Mouse (Mus musculus): ENCODE results near the gene Heatr1. TPM values are rescaled to one million over a fixed set of nuclear protein-coding genes. Genes with fewer than 3 reads are reported as not detected.
A peak's percentile ranks its signal among the peaks of the same experiment; 100 is the strongest.

The Heatr1 gene
- 15.1 and 16.6 TPM in 2 replicates for polyA plus RNA-seq (2014; fragmentation: Nextera tagmentation; extraction: Ambion mirVana)

DNA sequence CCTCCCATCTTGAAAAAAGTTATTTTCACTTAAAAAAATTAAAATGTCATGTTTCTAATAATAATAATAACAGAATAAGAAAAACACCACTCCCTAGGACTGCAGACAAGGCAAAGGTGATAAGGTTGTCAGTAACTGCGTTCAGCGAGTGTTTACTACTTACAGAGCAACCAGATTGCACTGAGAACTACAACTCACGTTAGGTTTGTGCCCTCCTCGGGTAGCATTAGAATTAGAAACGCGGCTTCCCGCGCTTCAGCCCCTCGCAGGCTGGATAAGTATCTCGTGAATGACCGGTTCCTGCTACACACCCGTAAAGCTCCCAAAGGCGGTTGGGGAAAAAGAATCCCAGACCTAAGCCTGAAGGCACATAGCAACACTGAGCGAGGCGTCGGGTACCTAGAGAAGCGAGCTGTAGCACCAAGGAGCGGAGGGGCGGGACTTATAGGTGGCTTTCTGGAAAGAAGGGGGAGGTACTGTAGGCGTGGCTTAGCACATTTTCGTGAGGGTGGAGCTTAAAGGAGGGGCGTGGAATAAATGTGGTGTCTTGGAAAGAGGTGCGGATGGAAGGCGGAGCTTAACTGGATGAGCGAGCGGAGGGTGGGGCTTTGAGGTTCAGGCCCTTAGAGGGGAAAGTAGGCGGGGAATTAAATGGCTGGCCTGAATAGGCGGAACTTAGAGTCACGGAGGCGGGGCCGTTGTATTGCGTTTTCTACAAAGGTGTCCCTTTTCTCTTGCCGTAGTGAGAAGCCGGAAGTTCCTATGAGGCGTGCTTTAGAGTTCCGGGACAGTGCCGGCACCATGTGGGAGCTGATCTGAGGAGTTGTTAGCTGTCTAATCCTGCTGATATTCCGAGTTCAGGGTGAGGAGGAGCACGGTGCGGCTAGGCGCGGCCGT, at the start of gene Heatr1:
TSS of gene Heatr1 (plus strand) at position 419 of the 897 bp plus-strand sequence.
- Histone ChIP-seq H3K4me1 (ENCODE audit: control insufficient read depth, insufficient read depth, low read length) (peaks cover 6% of the 10 kb centered on the region; the same call in 1 of the 2 replicates), H3K36me3 (ENCODE audit: control insufficient read depth, insufficient read depth, low read length) (peaks cover 4% of the 10 kb centered on the region; the same call in 1 of the 2 replicates), H3K9ac (ENCODE audit: low read depth, low read length) (peak within 1 kb of the TSS; percentile 75), H3K4me2 (peak within 1 kb of the TSS; percentile 84), H3K4me3 (ENCODE audit: low read depth, low read length) (peak within 1 kb of the TSS; percentile 83), H3K27me3 (ENCODE audit: control insufficient read depth, insufficient read depth, low read length) (no peaks in the 10 kb centered on the region), H3K27ac (ENCODE audit: low read depth, low read length) (peak within 1 kb of the TSS; percentile 30; the same call in 1 of the 2 replicates), H3K9me3 (replicated peaks; ENCODE audit: control insufficient read depth, low read length) (no peaks in the 10 kb centered on the region)
- ATAC-seq (replicated peaks; ENCODE audit: insufficient number of reproducible peaks, low FRiP score, low TSS enrichment), result peak; percentile 98
- WGBS (ENCODE audit: insufficient replicate concordance), result under 1% methylated on average over 43 of the region's 43 CpGs

DNA sequence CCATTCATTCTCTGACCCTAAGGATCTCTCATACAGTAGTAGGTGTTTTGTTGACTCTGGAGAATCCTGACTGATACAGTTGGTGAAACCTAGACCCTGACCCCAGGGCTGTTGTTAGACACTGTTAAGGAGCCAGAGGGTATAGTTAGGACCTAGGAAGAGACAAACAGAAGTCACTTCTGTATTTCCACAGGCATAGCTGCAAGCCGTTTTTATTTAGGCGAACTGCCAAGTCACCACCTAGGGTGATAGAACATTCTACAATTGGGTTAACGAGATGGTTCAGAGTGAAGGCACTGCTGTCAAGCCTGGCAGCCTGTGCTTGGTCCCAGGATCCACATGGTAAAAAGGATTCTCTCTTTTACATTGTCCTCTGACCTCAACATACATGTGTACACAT, 48.0 kb upstream of the Heatr1 start:
- Histone ChIP-seq H3K27me3 (ENCODE audit: control insufficient read depth, insufficient read depth, low read length) (no peaks in the 10 kb centered on the region), H3K9ac (ENCODE audit: low read depth, low read length) (no peak overlapping the region), H3K9me3 (replicated peaks; ENCODE audit: control insufficient read depth, low read length) (no peaks in the 10 kb centered on the region), H3K4me2 (no peak overlapping the region), H3K4me1 (ENCODE audit: control insufficient read depth, insufficient read depth, low read length) (no peaks in the 10 kb centered on the region), H3K36me3 (ENCODE audit: control insufficient read depth, insufficient read depth, low read length) (no peaks in the 10 kb centered on the region), H3K4me3 (ENCODE audit: low read depth, low read length) (no peak overlapping the region), H3K27ac (ENCODE audit: low read depth, low read length) (no peak overlapping the region)
- ATAC-seq (replicated peaks; ENCODE audit: insufficient number of reproducible peaks, low FRiP score, low TSS enrichment), result no peak
- WGBS (ENCODE audit: insufficient replicate concordance), result 76% methylated on average over 3 of the region's 3 CpGs

DNA sequence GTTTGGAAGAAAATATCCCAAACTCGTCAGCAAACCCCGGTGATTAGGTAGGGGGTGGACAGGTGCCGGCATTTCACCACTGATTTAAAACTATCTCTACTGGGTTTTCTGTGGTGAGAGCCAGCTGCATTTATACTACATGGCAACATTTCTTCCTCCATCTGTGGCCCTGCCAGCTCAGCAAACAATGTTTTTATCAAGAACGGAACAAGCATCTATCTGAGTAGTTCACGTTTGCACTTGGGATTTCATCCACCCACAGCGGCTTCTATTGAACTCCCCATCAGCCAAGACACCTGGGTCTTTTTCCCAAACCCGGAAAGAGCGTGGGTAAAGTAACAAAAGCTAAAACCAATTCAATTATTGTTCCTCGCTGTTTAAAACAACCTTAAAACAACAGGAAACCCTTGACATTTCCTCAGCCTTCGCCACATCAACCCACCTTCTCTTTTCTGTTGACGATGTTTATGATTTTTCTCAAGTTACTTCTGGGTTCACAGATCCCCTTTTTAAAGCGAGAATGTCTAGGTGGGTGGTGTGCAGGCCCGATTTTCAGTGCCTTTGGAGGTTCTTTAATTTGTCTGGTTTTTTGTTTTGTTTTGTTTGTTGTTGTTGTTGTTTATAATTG, 45.5 kb upstream of the Heatr1 start:
- WGBS (ENCODE audit: insufficient replicate concordance), result 72% methylated on average over 13 of the region's 13 CpGs
- H3K9me3 ChIP-seq (replicated peaks; ENCODE audit: control insufficient read depth, low read length), result no peaks in the 10 kb centered on the region
- H3K36me3 ChIP-seq (ENCODE audit: control insufficient read depth, insufficient read depth, low read length), result no peaks in the 10 kb centered on the region
- no peak overlapping the region for H3K27ac ChIP-seq (ENCODE audit: low read depth, low read length)
- no peaks in the 10 kb centered on the region for H3K4me1 ChIP-seq (ENCODE audit: control insufficient read depth, insufficient read depth, low read length)
- no peak for ATAC-seq (replicated peaks; ENCODE audit: insufficient number of reproducible peaks, low FRiP score, low TSS enrichment)
- no peak overlapping the region for H3K4me3 ChIP-seq (ENCODE audit: low read depth, low read length)
- no peak overlapping the region for H3K4me2 ChIP-seq
- H3K9ac ChIP-seq (ENCODE audit: low read depth, low read length), result no peak overlapping the region
- no peaks in the 10 kb centered on the region for H3K27me3 ChIP-seq (ENCODE audit: control insufficient read depth, insufficient read depth, low read length)

DNA sequence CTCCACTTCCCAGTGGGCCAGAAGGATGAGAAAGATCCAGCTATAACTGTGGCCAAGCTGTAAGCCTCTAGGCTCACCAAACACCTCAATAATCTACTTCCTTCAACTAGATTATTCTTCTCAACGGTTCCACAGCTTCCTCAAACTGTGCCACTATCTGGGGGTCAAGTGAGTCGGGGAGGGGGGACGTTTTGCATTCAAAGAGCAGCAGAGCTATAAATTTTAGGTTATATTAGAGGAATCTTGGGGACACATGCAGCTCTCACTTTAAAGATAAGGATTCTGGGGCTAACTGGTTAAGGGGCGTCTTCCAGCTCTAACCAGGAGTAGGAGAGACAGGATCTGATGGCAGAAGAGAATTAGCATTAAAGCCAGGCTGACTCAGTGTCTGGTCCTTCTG, 38.6 kb upstream of the Heatr1 start:
- Histone ChIP-seq H3K4me3 (ENCODE audit: low read depth, low read length) (no peak overlapping the region), H3K9ac (ENCODE audit: low read depth, low read length) (no peak overlapping the region), H3K4me2 (no peak overlapping the region), H3K27me3 (ENCODE audit: control insufficient read depth, insufficient read depth, low read length) (no peaks in the 10 kb centered on the region), H3K4me1 (ENCODE audit: control insufficient read depth, insufficient read depth, low read length) (no peaks in the 10 kb centered on the region), H3K27ac (ENCODE audit: low read depth, low read length) (no peak overlapping the region), H3K9me3 (replicated peaks; ENCODE audit: control insufficient read depth, low read length) (no peaks in the 10 kb centered on the region), H3K36me3 (ENCODE audit: control insufficient read depth, insufficient read depth, low read length) (no peaks in the 10 kb centered on the region)
- no peak for ATAC-seq (replicated peaks; ENCODE audit: insufficient number of reproducible peaks, low FRiP score, low TSS enrichment)
- 59% methylated on average over 4 of the region's 4 CpGs for WGBS (ENCODE audit: insufficient replicate concordance)

DNA sequence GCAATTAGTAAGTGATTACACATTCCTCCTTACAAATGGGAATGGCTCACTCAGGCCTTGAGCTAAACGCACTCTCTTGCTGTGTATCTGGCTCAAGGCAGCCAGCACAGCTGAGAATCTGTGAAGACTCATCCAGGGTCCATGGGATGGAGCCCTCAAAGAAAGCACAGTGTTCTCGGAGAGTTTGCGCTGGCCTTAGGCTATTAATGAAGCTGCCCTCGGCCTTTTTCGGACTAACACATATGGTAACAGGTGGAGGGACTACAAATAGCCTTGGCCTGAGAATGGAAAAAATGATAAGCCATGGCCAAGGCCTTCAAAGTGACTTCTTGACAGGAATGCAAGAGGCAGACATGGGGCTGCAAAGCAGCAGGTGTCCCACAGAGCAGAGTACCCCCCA, 37.3 kb upstream of the Heatr1 start:
- Histone ChIP-seq H3K4me3 (ENCODE audit: low read depth, low read length) (no peak overlapping the region), H3K9ac (ENCODE audit: low read depth, low read length) (no peak overlapping the region), H3K4me1 (ENCODE audit: control insufficient read depth, insufficient read depth, low read length) (no peaks in the 10 kb centered on the region), H3K9me3 (replicated peaks; ENCODE audit: control insufficient read depth, low read length) (no peaks in the 10 kb centered on the region), H3K36me3 (ENCODE audit: control insufficient read depth, insufficient read depth, low read length) (no peaks in the 10 kb centered on the region), H3K27me3 (ENCODE audit: control insufficient read depth, insufficient read depth, low read length) (no peaks in the 10 kb centered on the region), H3K4me2 (no peak overlapping the region), H3K27ac (ENCODE audit: low read depth, low read length) (no peak overlapping the region)
- ATAC-seq (replicated peaks; ENCODE audit: insufficient number of reproducible peaks, low FRiP score, low TSS enrichment), result no peak
- WGBS (ENCODE audit: insufficient replicate concordance), result 73% methylated on average over 5 of the region's 5 CpGs

DNA sequence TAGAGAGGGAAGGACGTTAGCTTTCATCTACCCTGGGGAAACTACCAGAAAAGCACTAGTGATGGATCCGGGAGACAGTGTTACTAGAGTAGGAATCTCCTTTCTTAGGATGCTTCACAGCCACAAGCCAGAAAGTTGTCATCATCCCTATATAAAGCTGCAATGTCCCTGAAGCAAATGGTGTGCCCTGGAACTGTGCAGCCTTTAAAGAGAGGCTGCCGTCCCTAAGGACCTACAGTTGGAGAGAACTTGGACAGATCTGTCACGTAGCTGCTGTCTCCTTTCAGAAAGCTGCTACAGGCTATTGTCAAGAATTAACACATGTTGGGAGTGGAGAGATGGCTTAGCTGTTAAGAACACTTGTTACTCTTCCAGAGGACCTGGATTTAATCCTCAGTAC, 33.3 kb upstream of the Heatr1 start:
- no peak overlapping the region for H3K9ac ChIP-seq (ENCODE audit: low read depth, low read length)
- no peaks in the 10 kb centered on the region for H3K4me1 ChIP-seq (ENCODE audit: control insufficient read depth, insufficient read depth, low read length)
- WGBS (ENCODE audit: insufficient replicate concordance), result 75% methylated on average over 4 of the region's 4 CpGs
- no peaks in the 10 kb centered on the region for H3K27me3 ChIP-seq (ENCODE audit: control insufficient read depth, insufficient read depth, low read length)
- no peaks in the 10 kb centered on the region for H3K36me3 ChIP-seq (ENCODE audit: control insufficient read depth, insufficient read depth, low read length)
- no peak overlapping the region for H3K27ac ChIP-seq (ENCODE audit: low read depth, low read length)
- no peak for ATAC-seq (replicated peaks; ENCODE audit: insufficient number of reproducible peaks, low FRiP score, low TSS enrichment)
- H3K9me3 ChIP-seq (replicated peaks; ENCODE audit: control insufficient read depth, low read length), result no peaks in the 10 kb centered on the region
- H3K4me2 ChIP-seq, result no peak overlapping the region
- H3K4me3 ChIP-seq (ENCODE audit: low read depth, low read length), result no peak overlapping the region

DNA sequence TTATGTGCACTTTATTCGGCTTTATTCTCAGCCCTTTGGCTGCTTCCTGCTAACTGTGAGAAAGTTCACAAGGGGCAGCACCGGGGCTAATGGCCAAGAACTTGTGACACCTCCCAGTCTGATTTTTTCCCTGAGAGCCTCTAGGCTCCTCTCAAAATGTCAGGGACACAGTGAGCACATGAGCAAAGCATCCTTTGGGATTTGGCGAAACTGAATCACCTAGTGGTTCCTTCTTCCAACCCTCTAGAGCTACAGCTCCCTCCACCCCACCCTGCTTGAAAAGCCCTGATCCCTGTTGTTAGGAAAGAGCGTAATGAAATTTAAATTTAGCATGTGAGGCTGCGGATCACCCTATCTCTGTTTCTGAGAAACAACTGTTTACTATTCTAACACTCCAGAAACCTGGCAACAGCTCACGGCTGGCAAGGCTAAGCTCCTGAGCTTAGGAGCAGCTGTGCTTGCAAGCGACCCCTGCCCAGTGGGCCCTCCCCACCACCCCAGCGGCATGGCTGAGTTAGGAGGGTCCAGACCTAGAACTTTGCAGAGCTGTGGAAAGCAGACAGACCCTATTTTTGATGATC, 25.7 kb upstream of the Heatr1 start:
- Histone ChIP-seq H3K27ac (ENCODE audit: low read depth, low read length) (peak overlapping the region; percentile 80), H3K36me3 (ENCODE audit: control insufficient read depth, insufficient read depth, low read length) (no peaks in the 10 kb centered on the region), H3K4me2 (peak overlapping the region; percentile 31), H3K4me1 (ENCODE audit: control insufficient read depth, insufficient read depth, low read length) (peaks cover 16% of the 10 kb centered on the region; the same call in 1 of the 2 replicates), H3K9ac (ENCODE audit: low read depth, low read length) (peak overlapping the region; percentile 6; the same call in 1 of the 2 replicates), H3K9me3 (replicated peaks; ENCODE audit: control insufficient read depth, low read length) (no peaks in the 10 kb centered on the region), H3K4me3 (ENCODE audit: low read depth, low read length) (0 out of 2 replicates have a peak overlapping the region, but pooled peaks have one; percentile 8), H3K27me3 (ENCODE audit: control insufficient read depth, insufficient read depth, low read length) (no peaks in the 10 kb centered on the region)
- WGBS (ENCODE audit: insufficient replicate concordance), result 47% methylated on average over 8 of the region's 8 CpGs
- peak; percentile 31; the same call in 1 of the 2 replicates for ATAC-seq (replicated peaks; ENCODE audit: insufficient number of reproducible peaks, low FRiP score, low TSS enrichment)

DNA sequence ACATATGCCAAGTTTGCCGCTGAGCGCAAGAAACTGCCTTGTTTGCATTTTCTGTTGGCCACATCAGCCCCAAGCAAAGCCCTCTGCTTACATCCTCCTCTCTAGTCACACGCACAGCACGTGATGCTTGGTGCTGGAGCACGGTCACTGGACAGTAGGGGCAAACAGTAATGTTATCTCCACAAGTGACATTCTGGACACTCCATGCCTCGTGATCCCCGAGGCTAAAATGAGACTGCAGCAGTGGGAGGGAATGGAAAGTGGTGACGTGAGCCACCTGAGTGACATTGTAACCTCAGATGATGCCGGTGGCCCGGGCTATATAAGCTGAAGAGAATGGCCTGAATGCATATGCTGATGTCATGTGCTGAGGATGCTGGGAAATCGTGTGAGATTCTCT, 24.9 kb upstream of the Heatr1 start:
- H3K4me2 ChIP-seq, result peak overlapping the region; percentile 31
- H3K27me3 ChIP-seq (ENCODE audit: control insufficient read depth, insufficient read depth, low read length), result no peaks in the 10 kb centered on the region
- WGBS (ENCODE audit: insufficient replicate concordance), result 46% methylated on average over 11 of the region's 11 CpGs
- H3K36me3 ChIP-seq (ENCODE audit: control insufficient read depth, insufficient read depth, low read length), result no peaks in the 10 kb centered on the region
- no peak overlapping the region; the same call in 1 of the 2 replicates for H3K9ac ChIP-seq (ENCODE audit: low read depth, low read length)
- no peak overlapping the region for H3K4me3 ChIP-seq (ENCODE audit: low read depth, low read length)
- H3K9me3 ChIP-seq (replicated peaks; ENCODE audit: control insufficient read depth, low read length), result no peaks in the 10 kb centered on the region
- H3K4me1 ChIP-seq (ENCODE audit: control insufficient read depth, insufficient read depth, low read length), result peaks cover 16% of the 10 kb centered on the region; the same call in 1 of the 2 replicates
- peak; percentile 46; the same call in 1 of the 2 replicates for ATAC-seq (replicated peaks; ENCODE audit: insufficient number of reproducible peaks, low FRiP score, low TSS enrichment)
- H3K27ac ChIP-seq (ENCODE audit: low read depth, low read length), result peak overlapping the region; percentile 80
